Mouse (Mus musculus): ENCODE data around the gene Cst9. TPM values are rescaled to one million over a fixed set of nuclear protein-coding genes. Genes with fewer than 3 reads are reported as not detected.
A peak's percentile ranks its signal among the peaks of the same experiment; 100 is the strongest.

Gene Cst9
- total RNA-seq, 2 experiments from 2014 or later: not detected

GRCm38 (mm10) chr2:148877016-148877770, 42.2 kb downstream of the Cst9 start:
- peak; percentile 54 to 74 for DNase-seq

GRCm38 (mm10) chr2:148878641-148879130, 43.7 kb downstream of the Cst9 start:
- DNase-seq: no peak

GRCm38 (mm10) chr2:148879199-148879598, 44.3 kb downstream of the Cst9 start:
- DNase-seq: no peak

GRCm38 (mm10) chr2:148884738-148885137, 49.8 kb downstream of the Cst9 start:
- no peak for DNase-seq

Other genes with a start within 250 kb of the Cst9 start
- gene Nxt1, start 162.5 kb upstream of the Cst9 start, total RNA-seq (2021): 10 to 100 TPM; 18.5 to 18.8 TPM
- 10 to 100 TPM; 27.8 to 34.8 TPM for gene Gzf1, start 154.1 kb upstream of the Cst9 start, total RNA-seq (2021)
- 1 to 10 TPM; 4.2 to 5.8 TPM for gene Napb, start 102.7 kb upstream of the Cst9 start, total RNA-seq (2021)
- gene Cstl1, start 84.8 kb upstream of the Cst9 start, total RNA-seq (2021): under 1 TPM; 0.49 to 0.89 TPM
- gene Cst11, start 63.6 kb upstream of the Cst9 start, total RNA-seq (2021): not detected
- gene 8030411F24Rik, start 53.1 kb upstream of the Cst9 start, total RNA-seq (2021): not detected
- gene Cst12, start 45.8 kb upstream of the Cst9 start, total RNA-seq (2021): not detected
- gene Cst8, start 36.4 kb upstream of the Cst9 start, total RNA-seq (2021): 100 to 1,000 TPM in 1 of 2 experiments, 1 to 10 TPM in 1; 4.2 to 134 TPM
- not detected for gene Cst13, start 15.1 kb upstream of the Cst9 start, total RNA-seq (2021)
- 1 to 10 TPM in 1 of 2 experiments, not detected in 1; 1.7 TPM for gene 9230104L09Rik, start 29.9 kb downstream of the Cst9 start, total RNA-seq (2021)
- 100 to 1,000 TPM; 740 to 871 TPM for gene Cst3, start 40.5 kb downstream of the Cst9 start, total RNA-seq (2021)
- not detected for gene Gm1330, start 168.1 kb downstream of the Cst9 start, total RNA-seq (2021)
- gene Gm10750, start 182.1 kb downstream of the Cst9 start, total RNA-seq (2021): not detected